Mouse (Mus musculus): Measurements from ENCODE around the gene Clec3b.

GRCm38 (mm10) chr9:123185546-123185945, 34.8 kb downstream of the Clec3b start:
- TF ChIP-seq CTCF (IDR thresholded peaks at IDR 0.05; ENCODE audit: low read depth) (no peak), EP300 (IDR thresholded peaks at IDR 0.05; ENCODE audit: low read depth) (no peak)

Measured in liver, postnatal 0 days (tissue).